Mouse (Mus musculus) gastrocnemius, postnatal 14 days (tissue): ENCODE measurements around the gene Slc6a9. TPM values are rescaled to one million over a fixed set of nuclear protein-coding genes. Genes with fewer than 3 reads are reported as not detected.

ENCODE experiments used
- DNase-seq: peaks from one replicate; pipeline ENCODE4 v3.0.0; 2021; ENCODE audit warnings: mixed read lengths
- intact Hi-C: fragments of 180-260 bp; cut with DNase I; formaldehyde crosslinking; loops from one replicate; pipeline ENCODE4 v1.15.1; 2025; ENCODE audit warnings: low total_unique reads
- total RNA-seq, 2 experiments: library from RNA; stranded (reverse); gene quantifications; 2 replicates each; pipeline ENCODE4 v1.2.3; 2021

Slc6a9 gene
- total RNA-seq, 2 experiments from 2014 or later = 4.0 to 6.2 TPM

DNA sequence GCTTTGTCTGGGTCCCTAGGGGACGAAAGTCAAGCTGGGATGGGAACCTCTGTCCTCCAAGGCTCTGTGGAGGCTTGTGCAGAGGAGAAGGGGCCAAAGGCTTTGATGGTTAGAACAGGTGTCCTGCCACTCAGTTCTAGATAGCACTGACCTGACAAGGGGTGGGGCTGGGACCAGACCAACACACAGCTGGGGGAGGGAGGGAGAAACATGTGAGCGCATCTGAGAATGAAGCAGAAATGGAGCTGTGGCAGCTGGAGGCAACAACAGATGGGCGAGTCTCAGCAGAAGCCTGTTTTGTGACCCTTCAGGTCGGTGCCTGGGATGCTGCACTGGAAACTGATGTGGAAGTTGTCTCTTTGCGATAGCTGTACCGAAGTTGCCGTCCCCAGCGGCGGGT lies 35.0 kb downstream of the Slc6a9 start:
- intact Hi-C loops = no loop called here
- DNase-seq = no peak

- no peak for DNase-seq
- intact Hi-C loops = no loop called here
Observed at GRCm38 (mm10) chr4:117870437-117870836, 36.1 kb downstream of the Slc6a9 start.

DNA sequence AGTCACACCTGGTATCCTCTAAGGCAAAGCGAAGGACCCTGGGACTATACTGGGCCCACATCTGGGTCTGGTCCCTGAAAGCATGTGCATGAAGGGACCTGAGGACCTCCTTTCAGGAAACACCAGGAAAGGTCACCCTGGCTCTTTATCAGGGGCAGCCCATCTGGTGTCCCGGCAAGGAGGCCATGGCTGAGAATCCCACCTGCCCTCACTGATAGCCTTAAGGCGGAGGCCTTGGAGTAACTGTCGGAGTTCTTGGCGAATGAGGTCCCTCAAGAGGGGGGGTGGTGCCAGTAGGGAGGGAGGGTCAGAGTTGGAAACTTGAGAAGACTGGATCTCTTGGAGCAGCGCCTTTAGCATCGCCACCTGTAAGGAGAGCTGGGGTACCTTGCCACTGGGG lies 37.5 kb downstream of the Slc6a9 start:
- intact Hi-C loops = no loop called here
- no peak for DNase-seq

GRCm38 (mm10) chr4:117872471-117872886 lies 38.2 kb downstream of the Slc6a9 start, which contains the start of gene Ccdc24:
Gene Ccdc24, minus strand, starts transcription at chr4:117872557.
- DNase-seq = no peak

DNA sequence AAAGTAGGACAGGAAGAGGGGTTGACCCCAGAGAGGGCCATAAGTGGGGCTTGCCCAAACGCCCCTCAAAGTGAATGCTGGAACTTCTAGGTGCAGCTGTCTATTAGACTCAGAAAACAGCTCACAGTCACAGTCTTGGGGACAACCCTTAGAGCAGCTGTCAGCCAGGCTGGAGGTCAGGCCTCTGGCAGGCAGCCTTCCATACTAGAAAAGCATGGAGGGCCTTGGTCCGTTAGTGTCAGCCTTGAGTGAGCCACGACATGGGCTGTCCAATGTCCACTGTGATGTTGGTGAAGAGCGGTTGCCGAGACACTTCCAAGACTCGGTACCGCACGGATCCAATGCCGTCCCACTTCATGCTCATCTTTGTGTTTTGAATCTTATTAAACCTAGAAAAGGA lies 39.3 kb downstream of the Slc6a9 start:
- intact Hi-C loops = no loop called here
- no peak for DNase-seq

More at GRCm38 (mm10) chr4:117872471-117872886, 38.2 kb downstream of the Slc6a9 start, which contains the start of gene Ccdc24:
- intact Hi-C loops = no loop called here

DNA sequence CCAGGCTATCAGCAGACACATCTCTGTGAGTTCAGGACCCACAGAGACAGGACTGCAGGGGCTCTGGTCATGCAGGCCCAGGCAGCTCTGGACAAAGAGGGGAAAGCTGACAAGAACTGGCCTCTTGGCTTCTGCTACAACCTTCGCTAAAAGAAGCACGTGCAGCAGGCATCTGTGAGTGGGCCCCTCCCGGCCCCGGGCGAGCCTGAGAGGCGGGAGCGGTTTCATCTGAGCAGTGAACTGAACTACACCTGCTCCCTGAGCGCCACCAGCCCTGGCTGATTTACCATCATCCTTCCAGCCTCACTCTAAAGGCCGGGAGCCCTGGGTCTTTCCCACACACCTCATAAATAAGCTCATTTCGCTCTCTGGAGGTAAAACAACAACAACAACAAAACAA lies 44.0 kb downstream of the Slc6a9 start:
- intact Hi-C loops = no loop called here
- DNase-seq = no peak

- intact Hi-C loops = no loop called here
- DNase-seq = no peak
Observed at GRCm38 (mm10) chr4:117878703-117879102, 44.4 kb downstream of the Slc6a9 start.

DNA sequence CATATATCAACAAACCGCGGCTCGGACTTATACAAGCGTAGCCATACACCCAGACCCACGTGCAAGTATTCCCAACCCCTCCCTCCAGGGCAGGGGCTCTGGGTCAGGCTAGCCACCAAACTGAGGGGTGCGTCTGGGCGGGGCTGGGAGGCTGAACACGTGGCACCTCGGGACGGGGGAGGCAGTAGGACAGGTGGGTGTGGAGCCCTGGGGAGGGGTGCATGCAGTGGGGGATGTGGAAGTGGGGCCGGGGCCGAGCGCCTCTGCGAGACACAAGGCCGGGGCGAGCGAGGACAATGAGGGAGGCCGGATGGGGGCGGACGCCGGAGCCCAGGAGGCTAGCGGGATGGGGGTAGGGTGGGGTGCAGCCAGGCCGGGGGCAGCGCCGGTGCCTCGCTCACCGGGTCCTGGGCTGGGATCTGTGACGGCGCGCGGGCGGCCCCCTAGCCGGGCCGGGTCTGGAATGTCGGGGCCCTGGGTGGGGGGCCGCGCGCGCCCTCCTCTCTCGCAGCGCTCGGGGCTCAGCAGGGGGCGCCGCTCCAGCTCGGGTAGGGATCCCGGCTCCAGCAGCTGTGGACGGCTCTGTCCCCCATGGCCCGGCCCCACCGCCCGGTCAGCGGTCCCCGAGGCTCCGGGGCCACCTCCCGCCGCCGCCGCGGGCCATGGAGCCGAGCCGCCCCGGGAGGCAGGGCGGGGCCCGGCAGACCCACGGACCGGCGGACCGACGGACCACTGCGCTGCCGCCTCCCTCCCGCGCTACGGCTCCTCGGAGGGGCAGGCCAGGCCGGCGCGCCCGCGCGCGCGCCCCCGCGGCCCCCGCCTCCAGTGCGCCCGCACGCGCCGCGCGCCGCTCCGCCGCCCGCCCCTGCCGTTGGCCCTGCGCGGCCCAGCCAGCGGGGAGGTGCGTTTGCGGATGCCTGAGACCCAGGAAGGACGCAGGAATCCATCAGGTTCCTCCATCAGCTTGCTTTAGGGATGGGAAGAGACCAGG lies 48.7 kb downstream of the Slc6a9 start, which contains the start of gene B4galt2:
Gene B4galt2, minus strand, starts transcription at position 787 of the 991 bp plus-strand sequence.
- intact Hi-C loops = no loop called here
- DNase-seq = peak; percentile 68

DNA sequence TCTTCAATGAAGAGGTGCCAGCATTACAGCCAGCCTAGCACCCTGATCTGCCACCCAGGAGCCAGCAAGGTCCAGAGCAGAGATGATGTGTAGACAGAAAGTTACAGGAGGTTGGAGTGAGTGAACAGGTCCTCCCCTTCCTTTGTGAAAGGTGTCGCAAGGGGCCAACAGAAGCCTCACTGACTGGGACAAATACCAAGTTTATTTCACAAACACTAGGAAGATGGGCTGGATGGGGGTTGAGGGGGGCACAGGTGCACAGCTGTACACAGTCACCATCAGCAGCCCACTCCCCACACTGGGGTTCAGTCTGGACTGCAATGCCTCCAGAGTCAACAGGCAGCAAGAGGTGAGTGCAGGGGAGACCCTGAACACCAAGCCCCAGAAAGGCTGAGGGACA lies 49.8 kb downstream of the Slc6a9 start:
- DNase-seq = no peak
- intact Hi-C loops = no loop called here

DNA sequence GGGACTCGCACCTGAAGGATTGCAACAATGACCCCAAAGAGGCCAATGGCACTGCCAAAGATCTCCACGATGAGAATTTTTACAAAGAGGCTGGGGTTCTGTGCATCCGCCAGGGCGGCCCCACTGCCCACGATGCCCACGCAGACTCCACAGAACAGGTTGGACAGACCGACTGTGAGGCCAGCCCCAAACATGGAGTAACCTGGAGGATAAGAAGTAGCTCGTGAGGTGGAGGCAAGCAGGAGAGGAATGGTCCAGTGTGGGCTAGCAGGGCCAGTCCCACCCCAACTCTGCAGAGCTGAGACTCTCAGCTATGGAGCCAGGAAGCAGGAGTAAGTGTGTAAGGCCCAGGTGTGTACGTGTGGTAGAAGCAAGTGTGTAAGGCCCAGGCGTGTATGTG lies 50.8 kb downstream of the Slc6a9 start:
- intact Hi-C loops = no loop called here
- no peak for DNase-seq

- intact Hi-C loops = no loop called here
- DNase-seq = no peak
Observed at GRCm38 (mm10) chr4:117885994-117886393, 51.7 kb downstream of the Slc6a9 start.

DNA sequence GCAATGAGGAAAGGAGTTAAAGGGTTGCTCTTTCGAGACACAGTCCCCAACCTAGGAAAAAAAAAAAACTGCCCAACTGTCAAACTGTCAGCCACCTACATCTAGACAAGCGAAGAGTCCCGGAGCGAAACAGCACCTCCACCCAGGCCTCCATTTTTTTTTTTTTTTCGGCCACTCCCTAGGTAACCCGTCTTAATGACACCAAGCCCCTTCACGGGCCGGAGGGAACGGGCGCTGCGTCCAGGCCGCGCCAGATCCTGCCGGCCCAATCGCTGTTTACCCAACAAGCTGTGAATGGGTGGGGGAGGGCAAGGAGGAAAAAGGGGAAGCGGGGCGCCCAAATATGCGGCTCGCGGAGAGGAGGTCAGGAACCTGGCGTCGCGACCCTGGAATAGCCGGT lies 52.3 kb downstream of the Slc6a9 start:
- intact Hi-C loops = no loop called here

DNA sequence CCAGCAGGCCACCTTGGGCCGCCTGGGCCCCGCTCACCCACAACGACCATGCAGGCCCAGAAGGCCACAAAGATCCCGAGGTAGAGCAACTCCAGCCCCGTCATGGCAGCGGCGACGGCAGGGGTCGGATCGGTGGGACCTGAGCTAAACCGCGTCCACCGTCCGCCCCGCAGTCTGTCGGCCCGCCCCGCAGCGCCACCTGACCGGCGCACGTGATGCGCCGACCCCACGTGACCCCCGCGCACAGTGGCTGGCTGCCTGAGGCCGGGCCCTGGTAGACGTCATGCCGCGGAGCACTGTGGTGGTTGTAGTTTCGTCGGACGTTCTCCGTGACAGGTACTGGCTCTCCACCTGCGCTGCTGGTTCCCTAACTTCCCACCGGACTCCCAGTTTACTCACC lies 52.8 kb downstream of the Slc6a9 start, which contains the start of gene Atp6v0b:
Gene Atp6v0b, minus strand, starts transcription at position 201 of the 400 bp plus-strand sequence.
- intact Hi-C loops = no loop called here
- peak; percentile 94 for DNase-seq

More for the DNA sequence above, 52.3 kb downstream of the Slc6a9 start:
- DNase-seq = no peak

DNA sequence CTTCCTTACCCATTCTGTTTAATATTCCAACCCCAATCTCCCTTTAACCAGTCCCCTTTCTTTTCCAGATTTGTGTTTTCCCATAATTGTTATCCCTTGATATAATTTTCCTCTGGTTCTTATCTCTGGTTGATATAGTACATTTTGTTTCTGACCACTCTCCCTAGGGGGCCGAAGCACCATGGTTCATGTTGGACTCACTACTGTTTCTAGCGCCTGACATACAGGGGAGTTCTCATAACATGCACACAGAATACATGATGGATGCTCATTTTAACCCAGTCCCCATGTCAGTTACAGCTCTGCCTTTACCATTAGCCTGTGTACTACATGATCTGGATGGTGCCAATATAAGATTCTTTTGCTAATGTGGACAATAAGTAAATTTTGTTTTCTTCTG lies 53.6 kb downstream of the Slc6a9 start:
- intact Hi-C loops = no loop called here
- DNase-seq = no peak

- intact Hi-C loops = no loop called here
- DNase-seq = no peak
Observed at GRCm38 (mm10) chr4:117889471-117889870, 55.2 kb downstream of the Slc6a9 start.

DNA sequence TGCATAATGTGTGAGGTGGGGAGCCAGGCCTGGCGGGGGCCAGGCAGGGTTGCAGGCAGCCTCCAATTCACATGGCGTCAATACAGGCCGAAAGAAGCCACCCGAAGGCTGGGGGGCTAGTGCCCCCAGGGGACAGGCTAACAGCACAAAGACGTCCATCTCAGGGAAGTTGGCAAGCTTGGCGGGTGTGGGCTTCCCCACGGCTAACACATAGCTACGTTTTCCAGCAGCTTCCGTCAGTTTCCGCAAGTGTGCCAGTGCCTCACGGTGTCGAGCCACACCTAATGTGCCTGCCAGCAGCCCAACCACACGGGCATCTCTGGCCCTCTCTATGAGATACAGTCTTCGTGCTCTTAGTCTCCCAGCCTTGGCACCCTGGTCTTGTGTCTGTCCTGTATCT lies 55.7 kb downstream of the Slc6a9 start:
- intact Hi-C loops = no loop called here
- DNase-seq = no peak

GRCm38 (mm10) chr4:117890750-117891149 lies 56.4 kb downstream of the Slc6a9 start:
- intact Hi-C loops = no loop called here
- no peak for DNase-seq

- peak; percentile 73 for DNase-seq
- intact Hi-C loops = no loop called here
Observed at GRCm38 (mm10) chr4:117891738-117892161, 57.4 kb downstream of the Slc6a9 start, which contains the start of gene Dph2. Gene Dph2, minus strand, starts transcription at chr4:117892032.

- DNase-seq = no peak
- intact Hi-C loops = no loop called here
Observed at GRCm38 (mm10) chr4:117893376-117893775, 59.1 kb downstream of the Slc6a9 start.

DNA sequence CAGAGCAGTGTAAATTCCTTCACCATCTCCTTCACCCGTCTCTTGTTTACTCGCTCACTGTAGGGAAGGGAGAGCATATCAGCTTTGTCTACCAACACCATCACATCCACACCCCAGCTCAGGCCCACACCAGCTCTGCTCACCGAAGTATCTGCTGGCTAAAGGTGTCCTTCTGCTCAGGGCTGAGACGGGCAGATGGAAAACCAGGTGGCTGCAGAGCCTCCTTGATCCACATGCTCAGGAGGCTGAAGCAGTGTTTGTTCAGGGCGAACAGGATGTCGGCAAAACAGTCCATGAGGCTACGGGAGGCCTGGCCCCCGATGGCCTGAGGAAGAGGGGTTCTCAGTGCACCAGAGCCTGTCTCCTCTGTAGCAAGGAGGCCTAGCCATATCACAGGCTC lies 60.3 kb downstream of the Slc6a9 start:
- no peak for DNase-seq
- intact Hi-C loops = no loop called here

- no peak for DNase-seq
- intact Hi-C loops = no loop called here
Observed at GRCm38 (mm10) chr4:117895339-117895738, 61.0 kb downstream of the Slc6a9 start.
